Mouse (Mus musculus) hindbrain, embryonic 14.5 days (tissue): ENCODE measurements around the gene Smpd4. TPM values are rescaled to one million over a fixed set of nuclear protein-coding genes. Genes with fewer than 3 reads are reported as not detected.

ENCODE experiments used
- ATAC-seq: fragments of 200-750 bp; cut with Nextera tagmentation; 2 replicates; pipeline ENCODE4 v1.8.0; 2017; ENCODE audit warnings: moderate number of reproducible peaks, mild to moderate bottlenecking, moderate TSS enrichment, moderate library complexity; ENCODE audit not compliant: low FRiP score
- DNase-seq: peaks from one replicate; pipeline ENCODE4 v3.0.0-alpha.2; 2015; ENCODE audit warnings: low spot score
- H3K27ac ChIP-seq: fragments of 300-500 bp; sonication (generic); 2 replicates; pipeline ENCODE4 v1.5.1; 2014; ENCODE audit warnings: mild to moderate bottlenecking, moderate library complexity
- H3K27me3 ChIP-seq: fragments of 300-500 bp; sonication (generic); 2 replicates; pipeline ENCODE4 v1.6.1; 2014; ENCODE audit warnings: mild to moderate bottlenecking, low read length, mixed read lengths; ENCODE audit not compliant: control insufficient read depth, insufficient read depth
- H3K36me3 ChIP-seq: fragments of 300-500 bp; sonication (generic); replicated peaks from 2 replicates; pipeline ENCODE4 v1.6.1; 2014; ENCODE audit not compliant: control insufficient read depth, insufficient read depth
- H3K4me1 ChIP-seq: fragments of 300-500 bp; sonication (generic); replicated peaks from 2 replicates; pipeline ENCODE4 v1.6.1; 2014; ENCODE audit warnings: antibody characterized with exemption, low read length, mixed read lengths; ENCODE audit not compliant: control insufficient read depth, insufficient read depth
- H3K4me2 ChIP-seq: fragments of 300-500 bp; sonication (generic); replicated peaks from 2 replicates; pipeline ENCODE4 v1.6.1; 2014; ENCODE audit warnings: mild to moderate bottlenecking, moderate library complexity
- H3K4me3 ChIP-seq: fragments of 300-500 bp; sonication (generic); replicated peaks from 2 replicates; pipeline ENCODE4 v1.5.1; 2014; ENCODE audit warnings: mild to moderate bottlenecking, low read length
- H3K9ac ChIP-seq: fragments of 300-500 bp; sonication (generic); 2 replicates; pipeline ENCODE4 v1.6.1; 2014
- H3K9me3 ChIP-seq: fragments of 300-500 bp; sonication (generic); 2 replicates; pipeline ENCODE4 v1.6.1; 2016; ENCODE audit warnings: low read length; ENCODE audit not compliant: control insufficient read depth
- WGBS: fragments of 180-500 bp; shearing (Covaris S2); extraction: QIAGEN DNeasy Blood & Tissue Kit; methylation state at CpG from one replicate; pipeline ENCODE4 v1.1.7; 2014; 5-methylcytosine and 5-hydroxymethylcytosine counted together
- polyA plus RNA-seq: library from polyadenylated mRNA; unstranded; fragments of >200 nt; fragmentation: Nextera tagmentation; extraction: Ambion mirVana; gene quantifications from 2 replicates; pipeline ENCODE4 v1.2.1, GENCODE M21; 2014

The Smpd4 gene
- polyA plus RNA-seq, 1 experiment from 2014 or later, result 22.3 TPM

GRCm38 (mm10) chr16:17633481-17634181 is 14.5 kb downstream of the Smpd4 start:
- Histone ChIP-seq H3K36me3 (peaks cover 79% of the 10 kb centered on the region), H3K27me3 (no peaks in the 10 kb centered on the region), H3K27ac (no peak overlapping the region), H3K9me3 (no peaks in the 10 kb centered on the region), H3K4me1 (no peaks in the 10 kb centered on the region), H3K4me2 (no peak overlapping the region), H3K4me3 (no peak overlapping the region), H3K9ac (no peak overlapping the region)
- 71% methylated on average over 8 of the region's 8 CpGs for WGBS
- ATAC-seq, result no peak
- DNase-seq, result no peak

GRCm38 (mm10) chr16:17636904-17637303 is 17.8 kb downstream of the Smpd4 start:
- no peak overlapping the region for H3K27ac ChIP-seq
- WGBS, result 85% methylated on average over 2 of the region's 2 CpGs
- no peaks in the 10 kb centered on the region for H3K4me1 ChIP-seq
- no peak for ATAC-seq
- H3K4me2 ChIP-seq, result no peak overlapping the region
- no peaks in the 10 kb centered on the region for H3K9me3 ChIP-seq
- no peaks in the 10 kb centered on the region for H3K27me3 ChIP-seq
- H3K36me3 ChIP-seq, result peaks cover 84% of the 10 kb centered on the region
- no peak overlapping the region for H3K9ac ChIP-seq
- no peak for DNase-seq
- H3K4me3 ChIP-seq, result no peak overlapping the region

- Histone ChIP-seq H3K9ac (no peak overlapping the region), H3K4me3 (no peak overlapping the region), H3K27ac (no peak overlapping the region), H3K4me1 (no peaks in the 10 kb centered on the region), H3K27me3 (no peaks in the 10 kb centered on the region), H3K4me2 (no peak overlapping the region), H3K9me3 (no peaks in the 10 kb centered on the region), H3K36me3 (peaks cover 84% of the 10 kb centered on the region)
- no peak for DNase-seq
- 78% methylated on average over 2 of the region's 2 CpGs for WGBS
- ATAC-seq, result no peak
Observed at GRCm38 (mm10) chr16:17637610-17638009, 18.5 kb downstream of the Smpd4 start.

- no peak overlapping the region for H3K4me2 ChIP-seq
- H3K27ac ChIP-seq, result no peak overlapping the region
- DNase-seq (no peak), ATAC-seq (no peak)
- peaks cover 84% of the 10 kb centered on the region for H3K36me3 ChIP-seq
- no peaks in the 10 kb centered on the region for H3K9me3 ChIP-seq
- WGBS, result 94% methylated on average over 9 of the region's 9 CpGs
- H3K27me3 ChIP-seq, result no peaks in the 10 kb centered on the region
- no peak overlapping the region for H3K4me3 ChIP-seq
- H3K4me1 ChIP-seq, result no peaks in the 10 kb centered on the region
- no peak overlapping the region for H3K9ac ChIP-seq
Observed at GRCm38 (mm10) chr16:17638036-17638628, 19.0 kb downstream of the Smpd4 start.

- no peaks in the 10 kb centered on the region for H3K4me1 ChIP-seq
- H3K4me3 ChIP-seq, result no peak overlapping the region
- H3K36me3 ChIP-seq, result peaks cover 85% of the 10 kb centered on the region
- no peak for ATAC-seq
- H3K9me3 ChIP-seq, result no peaks in the 10 kb centered on the region
- H3K27me3 ChIP-seq, result no peaks in the 10 kb centered on the region
- no peak overlapping the region for H3K4me2 ChIP-seq
- no peak for DNase-seq
- H3K27ac ChIP-seq, result no peak overlapping the region
- H3K9ac ChIP-seq, result no peak overlapping the region
- WGBS, result 90% methylated on average over 3 of the region's 3 CpGs
Observed at GRCm38 (mm10) chr16:17639081-17639480, 19.9 kb downstream of the Smpd4 start.

GRCm38 (mm10) chr16:17639951-17640350 is 20.8 kb downstream of the Smpd4 start:
- Histone ChIP-seq H3K4me1 (no peaks in the 10 kb centered on the region), H3K4me2 (no peak overlapping the region), H3K9me3 (no peaks in the 10 kb centered on the region), H3K27ac (no peak overlapping the region), H3K36me3 (peaks cover 78% of the 10 kb centered on the region), H3K27me3 (no peaks in the 10 kb centered on the region), H3K4me3 (no peak overlapping the region), H3K9ac (no peak overlapping the region)
- 91% methylated on average over 6 of the region's 6 CpGs for WGBS
- no peak for DNase-seq
- no peak for ATAC-seq

GRCm38 (mm10) chr16:17640706-17641105 is 21.6 kb downstream of the Smpd4 start:
- peaks cover 73% of the 10 kb centered on the region for H3K36me3 ChIP-seq
- ATAC-seq (no peak), DNase-seq (no peak)

GRCm38 (mm10) chr16:17641301-17641700 is 22.1 kb downstream of the Smpd4 start:
- no peaks in the 10 kb centered on the region for H3K9me3 ChIP-seq
- no peaks in the 10 kb centered on the region for H3K27me3 ChIP-seq
- H3K4me1 ChIP-seq, result peaks cover 3% of the 10 kb centered on the region; the same call in 1 of the 2 replicates
- H3K9ac ChIP-seq, result no peak overlapping the region
- H3K4me2 ChIP-seq, result no peak overlapping the region
- H3K27ac ChIP-seq, result no peak overlapping the region
- peaks cover 73% of the 10 kb centered on the region for H3K36me3 ChIP-seq
- ATAC-seq, result no peak
- 79% methylated on average over 6 of the region's 6 CpGs for WGBS
- H3K4me3 ChIP-seq, result no peak overlapping the region
- no peak for DNase-seq

More at GRCm38 (mm10) chr16:17640706-17641105, 21.6 kb downstream of the Smpd4 start:
- Histone ChIP-seq H3K4me3 (no peak overlapping the region), H3K27me3 (no peaks in the 10 kb centered on the region), H3K9me3 (no peaks in the 10 kb centered on the region), H3K4me1 (no peaks in the 10 kb centered on the region), H3K4me2 (no peak overlapping the region), H3K27ac (no peak overlapping the region), H3K9ac (no peak overlapping the region)
- 89% methylated on average over 9 of the region's 9 CpGs for WGBS

- Histone ChIP-seq H3K4me1 (peaks cover 10% of the 10 kb centered on the region), H3K4me3 (no peak overlapping the region), H3K27me3 (no peaks in the 10 kb centered on the region), H3K9ac (no peak overlapping the region), H3K4me2 (no peak overlapping the region), H3K9me3 (no peaks in the 10 kb centered on the region), H3K27ac (no peak overlapping the region), H3K36me3 (peaks cover 67% of the 10 kb centered on the region)
- ATAC-seq (no peak), DNase-seq (no peak)
- WGBS, result 86% methylated on average over 8 of the region's 8 CpGs
Observed at GRCm38 (mm10) chr16:17642311-17642710, 23.2 kb downstream of the Smpd4 start.
